Mouse (Mus musculus) fat pad, adult 2 months (tissue): Measurements from ENCODE around the gene Zfp993.
"Not testable (repeated sequence)": the region's sequence is repeated elsewhere in the genome, so short reads cannot be mapped to it uniquely, and the experiment has no call there.

Experiments used
- DNase-seq: peaks from one replicate; pipeline ENCODE4 v3.0.0-alpha.2; 2011; ENCODE audit warnings: low read depth, low spot score; ENCODE audit errors: extremely low read depth

Zfp993 gene

DNA sequence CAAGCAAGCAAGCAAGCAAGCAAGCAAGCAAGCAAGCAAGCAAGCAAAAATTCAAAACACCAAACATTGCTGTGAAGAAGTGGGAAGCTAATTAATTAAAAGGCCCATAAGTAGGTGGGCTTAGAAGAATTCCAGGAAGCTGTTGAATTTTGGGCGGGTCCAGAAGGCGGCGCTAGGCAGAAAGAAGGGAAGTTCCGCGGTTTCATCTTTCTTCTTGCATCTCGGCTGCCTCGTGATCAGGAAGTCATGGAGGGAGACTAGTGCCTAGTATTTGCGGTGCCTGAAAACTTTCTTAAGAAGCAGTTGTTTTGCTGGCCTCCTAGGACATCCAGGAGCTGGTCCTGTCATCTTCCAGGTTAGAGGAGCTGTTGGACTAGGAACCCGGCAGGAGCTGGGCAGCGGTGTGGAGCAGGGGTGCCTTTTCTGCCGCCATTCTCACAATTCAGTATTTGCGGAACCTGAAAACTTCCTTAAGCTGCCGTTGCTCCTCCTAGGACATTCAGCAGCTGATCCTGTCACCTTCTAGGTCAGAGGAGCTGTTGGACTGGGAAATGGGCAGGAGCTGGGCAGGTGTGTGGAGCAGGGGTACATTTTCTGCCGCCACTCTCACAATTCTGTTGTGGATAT lies at the start of gene Zfp993:
Gene Zfp993 (plus strand): TSS at position 188 of the 627 bp plus-strand sequence.
- not testable (repeated sequence) for DNase-seq

DNA sequence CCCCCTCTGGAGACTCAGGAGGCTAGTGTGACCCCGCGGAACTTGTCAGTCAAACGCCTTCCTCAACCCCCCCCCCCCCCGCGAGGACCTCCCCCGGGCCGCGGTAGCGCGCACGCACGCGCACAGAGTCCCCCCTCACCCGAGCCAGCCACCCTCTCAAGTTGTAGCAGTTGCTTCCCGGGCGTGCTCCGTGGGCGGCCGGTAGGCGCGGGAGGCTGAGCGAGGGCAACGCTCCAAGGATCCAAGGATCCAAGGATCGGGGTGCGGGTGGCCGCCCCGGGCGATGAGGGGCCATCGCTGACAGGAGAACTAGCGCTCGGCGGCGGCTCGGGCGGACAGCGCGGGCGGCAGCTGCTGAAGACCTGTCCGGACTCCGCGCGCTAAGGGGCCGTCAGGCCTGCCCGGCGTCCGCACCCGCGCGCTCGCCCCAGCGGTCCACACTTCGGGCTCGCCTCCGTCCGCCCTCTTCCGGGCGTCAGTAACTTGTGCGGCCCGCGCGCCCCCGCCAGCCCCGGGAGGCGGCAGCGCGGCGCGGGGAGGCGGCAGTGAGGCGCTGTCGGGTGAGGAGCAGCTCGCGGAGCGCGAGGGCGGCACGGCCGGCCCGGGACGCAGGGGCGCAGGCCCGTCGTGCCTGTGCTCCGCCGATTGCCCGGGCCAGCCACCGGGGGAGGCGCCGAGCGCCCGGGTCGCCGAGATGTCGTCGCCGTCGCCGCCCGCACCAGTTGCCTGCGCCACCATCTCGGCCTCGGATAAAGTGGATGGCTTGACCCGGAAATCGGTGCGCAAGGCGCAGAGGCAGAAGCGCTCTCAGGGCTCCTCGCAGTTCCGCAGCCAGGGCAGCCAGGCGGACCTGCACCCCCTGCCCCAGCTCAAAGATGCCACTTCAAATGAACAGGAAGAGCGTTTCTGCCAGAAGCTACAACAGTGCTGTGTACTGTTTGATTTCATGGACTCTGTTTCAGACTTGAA lies 30.6 kb upstream of the Zfp993 start:
- not testable (repeated sequence) for DNase-seq

DNA sequence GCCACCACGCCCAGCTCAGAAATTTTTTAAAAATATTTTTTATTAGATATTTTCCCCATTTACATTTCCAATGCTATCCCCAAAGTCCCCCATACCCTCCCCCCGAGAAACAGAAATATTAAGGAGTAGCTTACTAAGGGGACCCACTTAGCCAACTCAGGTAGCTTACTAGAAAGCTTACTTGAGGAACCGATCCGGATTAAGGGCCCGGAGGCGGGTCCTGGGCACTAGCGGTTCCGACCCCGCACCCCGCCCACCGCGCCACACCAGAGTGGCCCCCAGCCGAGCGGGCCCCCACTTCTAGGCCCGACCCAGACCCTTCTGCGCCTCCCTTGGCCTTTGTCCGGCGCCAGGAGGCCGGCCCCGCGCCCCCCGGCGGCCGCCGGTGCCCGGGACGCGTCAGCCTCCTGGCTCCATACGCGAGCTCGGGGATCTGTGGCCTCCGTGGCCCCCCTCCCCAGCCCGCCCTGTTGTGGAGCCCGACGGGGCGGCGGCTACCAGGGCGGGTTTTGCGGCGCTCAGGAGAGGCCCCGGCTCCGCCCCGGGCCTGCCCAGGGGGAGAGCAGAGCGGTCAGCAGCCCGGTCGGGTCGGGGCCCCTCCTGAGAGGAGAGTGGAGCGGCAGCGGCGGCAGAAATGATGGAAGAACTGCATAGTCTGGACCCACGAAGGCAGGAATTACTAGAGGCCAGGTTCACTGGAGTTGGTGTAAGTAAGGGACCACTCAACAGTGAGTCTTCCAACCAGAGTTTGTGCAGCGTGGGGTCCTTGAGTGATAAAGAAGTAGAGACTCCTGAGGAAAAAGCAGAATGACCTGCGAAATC lies 7.0 kb upstream of the Zfp993 start:
- not testable (repeated sequence) for DNase-seq

DNA sequence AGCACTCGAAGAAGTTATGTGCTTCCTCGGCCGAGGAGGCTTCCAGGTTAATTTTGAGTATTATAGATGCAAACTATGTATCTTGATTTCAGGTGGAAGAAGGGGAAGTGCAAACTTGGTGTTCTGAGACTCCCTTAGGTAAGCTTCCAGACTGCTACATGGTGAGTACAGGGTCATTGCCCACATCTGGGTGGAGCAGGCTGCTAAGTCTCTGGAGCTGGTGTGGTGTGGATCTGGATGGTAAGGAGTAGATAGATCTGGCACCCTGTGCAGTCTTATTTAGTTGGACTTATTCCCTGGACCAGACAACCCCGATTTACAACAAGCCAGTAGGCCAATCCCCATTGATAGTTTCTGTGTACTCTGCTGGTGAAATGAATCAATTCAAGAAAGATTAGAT lies 33.6 kb downstream of the Zfp993 start:
- DNase-seq: not testable (repeated sequence)

DNA sequence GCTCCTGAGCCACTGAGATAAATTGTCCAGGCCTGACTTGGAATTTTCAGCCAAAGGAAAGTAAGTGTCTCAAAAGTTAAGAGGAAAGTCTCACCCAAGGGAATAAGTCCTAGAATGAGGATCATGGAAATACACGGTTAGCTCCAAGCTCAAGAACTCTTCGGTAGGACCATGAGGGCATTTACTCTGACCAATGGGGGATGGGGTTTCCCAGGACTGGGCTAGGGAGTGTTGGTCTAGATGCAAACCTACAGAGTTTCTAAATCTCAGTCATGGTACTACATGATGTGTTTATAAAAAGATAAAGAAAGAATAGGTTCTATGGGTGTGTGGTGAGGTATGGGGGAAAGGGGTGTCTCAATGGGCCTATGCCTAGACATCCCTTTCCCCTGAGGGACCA lies 38.9 kb downstream of the Zfp993 start:
- DNase-seq: not testable (repeated sequence)

DNA sequence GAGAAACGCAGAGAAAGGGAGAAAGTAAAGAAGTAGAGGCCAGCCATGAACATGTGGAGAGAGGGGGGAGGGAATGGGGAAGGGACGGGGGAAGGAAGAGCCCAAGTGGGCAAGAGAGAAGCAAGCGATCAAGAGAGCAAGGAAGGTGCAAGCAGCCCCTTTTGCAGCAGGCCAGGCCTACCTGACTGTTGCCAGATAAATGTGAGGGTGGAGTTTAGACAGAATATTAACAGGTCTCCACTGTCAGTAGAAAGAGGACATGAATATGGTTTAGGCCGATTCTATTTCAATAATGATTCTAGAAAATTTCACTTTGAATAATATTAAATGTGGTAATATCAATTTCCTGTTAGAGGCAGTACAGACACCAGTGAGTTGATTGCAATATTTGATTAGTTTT lies 39.4 kb downstream of the Zfp993 start:
- DNase-seq: not testable (repeated sequence)

DNA sequence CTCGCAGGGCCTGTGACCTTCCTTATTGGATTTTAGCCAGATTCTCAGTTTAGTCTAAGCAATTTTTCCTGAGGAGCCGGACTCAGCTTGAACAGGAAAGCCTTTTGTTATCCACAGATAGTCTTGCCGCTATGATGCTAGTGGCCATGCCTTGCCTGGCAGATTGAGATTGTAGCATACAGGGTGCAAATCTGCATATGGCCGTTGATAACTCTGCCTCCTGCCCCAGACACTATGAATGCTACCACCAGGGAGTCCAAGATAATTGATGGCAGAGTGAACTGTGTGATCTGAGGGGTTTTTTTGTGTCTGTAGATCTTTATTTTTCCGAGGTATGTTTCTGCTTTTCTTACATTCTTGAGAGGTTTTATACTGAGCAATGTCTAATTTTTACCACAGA lies 39.9 kb downstream of the Zfp993 start:
- not testable (repeated sequence) for DNase-seq
